In genomic region chr19:42657769-42658168, GRCm38 (mm10) we compare ENCODE assay signal across 12 mouse cellular contexts. TPM values are rescaled to one million over a fixed set of nuclear protein-coding genes. Genes with fewer than 3 reads are reported as not detected.
A peak's percentile ranks its signal among the peaks of the same experiment; 100 is the strongest.
DNase-seq lines count a peak whose midpoint lies in the region; ATAC-seq and TF ChIP-seq lines count a peak whose summit lies in the region.
"Had no signal": no experiment of that assay in that cellular context is flagged by ENCODE, and none has a peak within 500 bp of the region (broad histone marks: within the 10 kb centered on the region; RNA-seq: fewer than 3 reads in every experiment).

No protein-coding gene starts in this region.

- no peak overlapping the region for H3K9ac ChIP-seq in liver, adult 2 months (ENCODE audit: low read depth, low read length)
- H3K9ac ChIP-seq in liver, embryonic 12.5 days = no peak overlapping the region
- no peak overlapping the region for H3K9ac ChIP-seq in kidney, embryonic 15.5 days
- H3K9ac ChIP-seq: heart, embryonic 12.5 days; hindbrain, embryonic 15.5 days; liver, embryonic 13.5 days; midbrain, embryonic 13.5 days had no signal

- no peaks in the 10 kb centered on the region for H3K27me3 ChIP-seq in liver, adult 2 months (ENCODE audit: control insufficient read depth, insufficient read depth, low read length)
- peaks cover 20% of the 10 kb centered on the region; the same call in 1 of the 2 replicates for H3K27me3 ChIP-seq in liver, embryonic 12.5 days (replicated peaks)
- 0 out of 2 replicates have a peak, but pooled peaks cover 9% of the 10 kb centered on the region for H3K27me3 ChIP-seq in kidney, embryonic 15.5 days
- H3K27me3 ChIP-seq: liver, embryonic 13.5 days had no signal

- TF ChIP-seq POLR2A in liver, adult 2 months (IDR thresholded peaks at IDR 0.05; ENCODE audit: extremely low read depth, insufficient read depth, low read length) = no peak

- peak; percentile 28 for DNase-seq in liver, adult 2 months (ENCODE audit: extremely low read depth, low read depth, low spot score)
- peak; percentile 67 for DNase-seq in MN1 (ENCODE audit: low spot score)
- DNase-seq in adrenal gland, postnatal 25 days = peak; percentile 63
- peak; percentile 62 to 75 for DNase-seq in layer of hippocampus, adult 18-20 months (ENCODE audit: low spot score in 2 of 2)
- DNase-seq: liver, embryonic 13.5 days had no signal

- ATAC-seq in liver, embryonic 12.5 days = no peak
- ATAC-seq in CD4-positive, CD25-positive, alpha-beta regulatory T cell, adult 4 months = no peak
- no peak for ATAC-seq in kidney, embryonic 15.5 days (replicated peaks; ENCODE audit: low FRiP score)
- ATAC-seq: midbrain, embryonic 13.5 days had no signal

- 62% methylated on average over 4 of the region's 4 CpGs for WGBS in liver, adult 2 months
- 40% methylated on average over 4 of the region's 4 CpGs for WGBS in liver, embryonic 12.5 days (ENCODE audit: insufficient replicate concordance)
- 42% methylated on average over 4 of the region's 4 CpGs for WGBS in kidney, embryonic 15.5 days

- no peaks in the 10 kb centered on the region for H3K9me3 ChIP-seq in liver, embryonic 12.5 days (replicated peaks)
- no peaks in the 10 kb centered on the region for H3K9me3 ChIP-seq in kidney, embryonic 15.5 days (replicated peaks)
- H3K9me3 ChIP-seq: heart, embryonic 12.5 days; hindbrain, embryonic 15.5 days; liver, embryonic 13.5 days; midbrain, embryonic 13.5 days had no signal

- no peaks in the 10 kb centered on the region for H3K36me3 ChIP-seq in liver, adult 2 months (ENCODE audit: control insufficient read depth, insufficient read depth, low read length)
- H3K36me3 ChIP-seq in liver, embryonic 12.5 days = no peaks in the 10 kb centered on the region
- H3K36me3 ChIP-seq in kidney, embryonic 15.5 days = no peaks in the 10 kb centered on the region
- H3K36me3 ChIP-seq: heart, embryonic 12.5 days; hindbrain, embryonic 15.5 days; liver, embryonic 13.5 days; midbrain, embryonic 13.5 days had no signal

- H3K27ac ChIP-seq in liver, adult 2 months (replicated peaks; ENCODE audit: insufficient read depth, low read depth, low read length) = no peak overlapping the region
- no peak overlapping the region for H3K27ac ChIP-seq in liver, embryonic 12.5 days
- H3K27ac ChIP-seq in kidney, embryonic 15.5 days = no peak overlapping the region
- H3K27ac ChIP-seq: hindbrain, embryonic 15.5 days; liver, embryonic 13.5 days; midbrain, embryonic 13.5 days had no signal

- no peak overlapping the region for H3K4me2 ChIP-seq in liver, embryonic 12.5 days
- no peak overlapping the region for H3K4me2 ChIP-seq in kidney, embryonic 15.5 days
- H3K4me2 ChIP-seq: heart, embryonic 12.5 days; hindbrain, embryonic 15.5 days; liver, embryonic 13.5 days; midbrain, embryonic 13.5 days had no signal

- no peak for TF ChIP-seq CTCF in liver, adult 2 months (IDR thresholded peaks at IDR 0.05; ENCODE audit: low read depth, low read length)

- no peaks in the 10 kb centered on the region for H3K79me2 ChIP-seq in liver, adult 2 months (ENCODE audit: control insufficient read depth, insufficient read depth, low read length)

- H3K4me1 ChIP-seq in liver, adult 2 months (ENCODE audit: control insufficient read depth, insufficient read depth, low read length) = peaks cover 7% of the 10 kb centered on the region
- peaks cover 10% of the 10 kb centered on the region; the same call in 1 of the 2 replicates for H3K4me1 ChIP-seq in liver, embryonic 12.5 days
- peaks cover 30% of the 10 kb centered on the region for H3K4me1 ChIP-seq in kidney, embryonic 15.5 days

- no peak overlapping the region for H3K4me3 ChIP-seq in liver, adult 2 months (ENCODE audit: insufficient read depth, low read depth, low read length)
- no peak overlapping the region for H3K4me3 ChIP-seq in liver, embryonic 12.5 days
- no peak overlapping the region for H3K4me3 ChIP-seq in kidney, embryonic 15.5 days (replicated peaks)
- H3K4me3 ChIP-seq: heart, embryonic 12.5 days; hindbrain, embryonic 15.5 days; liver, embryonic 13.5 days; midbrain, embryonic 13.5 days had no signal

RNA-seq across cellular contexts. Expression of gene Loxl4, which starts 45.2 kb away (rescaled TPM):
- 0.74 and 1.1 TPM in 2 replicates for total RNA-seq in liver, adult 2 months (2014; rRNA removed)
- 2.3 and 4.3 TPM in 2 replicates for polyA plus RNA-seq in liver, adult 2 months (2012; rRNA removed)
- polyA plus RNA-seq in liver, embryonic 12.5 days (2016; fragmentation: Nextera tagmentation; extraction: Ambion mirVana) = 0.08 and 0.11 TPM in 2 replicates
- total RNA-seq in adrenal gland, postnatal 25 days (2021) = 2.1 and 2.2 TPM in 2 replicates
- total RNA-seq in layer of hippocampus, adult 18-20 months (2021) = under 1 TPM; 0.13 to 0.17 TPM
- under 1 TPM; 0.39 to 0.47 TPM for polyA plus RNA-seq in CD4-positive, CD25-positive, alpha-beta regulatory T cell, adult 4 months (2017; shearing (Covaris generic))
- 1.8 and 2.2 TPM in 2 replicates for polyA plus RNA-seq in kidney, embryonic 15.5 days (2015; fragmentation: Nextera tagmentation; extraction: Ambion mirVana)
- total RNA-seq: neutrophil, adult 5-6 weeks had no signal
- polyA plus RNA-seq: hindbrain, embryonic 15.5 days had no signal
